Mouse (Mus musculus) hindbrain, embryonic 15.5 days (tissue): ENCODE measurements around the gene Mrnip. TPM values are rescaled to one million over a fixed set of nuclear protein-coding genes. Genes with fewer than 3 reads are reported as not detected.

Experiments
- ATAC-seq: fragments of 200-750 bp; cut with Nextera tagmentation; 2 replicates; pipeline ENCODE4 v1.8.0; 2017; ENCODE audit warnings: low read depth, moderate number of reproducible peaks, moderate TSS enrichment; ENCODE audit not compliant: low FRiP score
- H3K27ac ChIP-seq: fragments of 300-500 bp; sonication (generic); replicated peaks from 2 replicates; pipeline ENCODE4 v1.5.1; 2015; ENCODE audit warnings: mild to moderate bottlenecking, inconsistent platforms
- H3K27me3 ChIP-seq: fragments of 300-500 bp; sonication (generic); 2 replicates; pipeline ENCODE4 v1.6.1; 2015; ENCODE audit warnings: control low read depth, inconsistent platforms
- H3K36me3 ChIP-seq: fragments of 300-500 bp; sonication (generic); 2 replicates; pipeline ENCODE4 v1.6.1; 2015; ENCODE audit warnings: control low read depth, inconsistent platforms
- H3K4me1 ChIP-seq: fragments of 300-500 bp; sonication (generic); replicated peaks from 2 replicates; pipeline ENCODE4 v1.6.1; 2015; ENCODE audit warnings: control low read depth, inconsistent platforms
- H3K4me2 ChIP-seq: fragments of 300-500 bp; sonication (generic); 2 replicates; pipeline ENCODE4 v1.6.1; 2015; ENCODE audit warnings: moderate library complexity, mild to moderate bottlenecking, inconsistent platforms
- H3K4me3 ChIP-seq: fragments of 300-500 bp; sonication (generic); 2 replicates; pipeline ENCODE4 v1.5.1; 2015; ENCODE audit warnings: mild to moderate bottlenecking, inconsistent platforms
- H3K9ac ChIP-seq: fragments of 300-500 bp; sonication (generic); 2 replicates; pipeline ENCODE4 v1.6.1; 2015; ENCODE audit warnings: inconsistent platforms
- H3K9me3 ChIP-seq: fragments of 300-500 bp; sonication (generic); 2 replicates; pipeline ENCODE4 v1.6.1; 2016; ENCODE audit warnings: control low read depth, inconsistent platforms
- WGBS: fragments of 180-500 bp; shearing (Covaris S2); methylation state at CpG from one replicate; pipeline ENCODE4 v1.1.7; 2015; 5-methylcytosine and 5-hydroxymethylcytosine counted together
- polyA plus RNA-seq: library from polyadenylated mRNA; unstranded; fragments of >200 nt; fragmentation: Nextera tagmentation; extraction: Ambion mirVana; gene quantifications from 2 replicates; pipeline ENCODE4 v1.2.1, GENCODE M21; 2015

Gene Mrnip
- polyA plus RNA-seq, 1 experiment from 2014 or later, result 34.6 TPM

- H3K9ac ChIP-seq, result peak within 1 kb of the TSS; percentile 98
- H3K27ac ChIP-seq, result peak within 1 kb of the TSS; percentile 97
- H3K4me1 ChIP-seq, result peaks cover 39% of the 10 kb centered on the region
- 1% methylated on average over 48 of the region's 48 CpGs for WGBS
- peak within 1 kb of the TSS; percentile 97 for H3K4me3 ChIP-seq
- no peaks in the 10 kb centered on the region for H3K27me3 ChIP-seq
- peak within 1 kb of the TSS; percentile 58 for H3K4me2 ChIP-seq
- H3K36me3 ChIP-seq, result peaks cover 21% of the 10 kb centered on the region
- peak; percentile 83 for ATAC-seq
- no peaks in the 10 kb centered on the region for H3K9me3 ChIP-seq
These were observed 36.4 kb downstream of the Mrnip start, which contains the start of the genes Sqstm1 and Mgat4b for GRCm38 (mm10) chr11:50210505-50211151. Gene Sqstm1 (minus strand): TSS chr11:50210827. Gene Mgat4b (plus strand): TSS chr11:50210890.

GRCm38 (mm10) chr11:50211322-50212059 lies 37.2 kb downstream of the Mrnip start:
- H3K27me3 ChIP-seq, result no peaks in the 10 kb centered on the region
- peak overlapping the region; percentile 58 for H3K4me2 ChIP-seq
- H3K9ac ChIP-seq, result no peak overlapping the region
- H3K27ac ChIP-seq, result peak overlapping the region; percentile 97
- H3K36me3 ChIP-seq, result peaks cover 12% of the 10 kb centered on the region
- 94% methylated on average over 3 of the region's 3 CpGs for WGBS
- no peak for ATAC-seq
- no peaks in the 10 kb centered on the region for H3K9me3 ChIP-seq
- H3K4me3 ChIP-seq, result peak overlapping the region; percentile 97
- peaks cover 45% of the 10 kb centered on the region for H3K4me1 ChIP-seq

- Histone ChIP-seq H3K4me3 (no peak overlapping the region), H3K27me3 (no peaks in the 10 kb centered on the region), H3K4me2 (no peak overlapping the region), H3K36me3 (peaks cover 5% of the 10 kb centered on the region), H3K9me3 (no peaks in the 10 kb centered on the region), H3K4me1 (peaks cover 45% of the 10 kb centered on the region), H3K27ac (no peak overlapping the region), H3K9ac (no peak overlapping the region)
- WGBS, result 82% methylated on average over 3 of the region's 3 CpGs
- ATAC-seq, result no peak
These were observed 38.0 kb downstream of the Mrnip start for GRCm38 (mm10) chr11:50212060-50212739.

- H3K36me3 ChIP-seq, result no peaks in the 10 kb centered on the region
- 71% methylated on average over 11 of the region's 11 CpGs for WGBS
- H3K4me2 ChIP-seq, result no peak overlapping the region
- H3K27ac ChIP-seq, result no peak overlapping the region
- H3K4me3 ChIP-seq, result no peak overlapping the region
- H3K27me3 ChIP-seq, result no peaks in the 10 kb centered on the region
- ATAC-seq, result no peak
- H3K4me1 ChIP-seq, result peaks cover 46% of the 10 kb centered on the region
- no peak overlapping the region for H3K9ac ChIP-seq
- H3K9me3 ChIP-seq, result no peaks in the 10 kb centered on the region
These were observed 38.9 kb downstream of the Mrnip start for GRCm38 (mm10) chr11:50212848-50213758.

- no peaks in the 10 kb centered on the region for H3K27me3 ChIP-seq
These were observed 40.4 kb downstream of the Mrnip start for GRCm38 (mm10) chr11:50214631-50215030.

GRCm38 (mm10) chr11:50215633-50216032 lies 41.4 kb downstream of the Mrnip start:
- no peaks in the 10 kb centered on the region for H3K9me3 ChIP-seq
- H3K36me3 ChIP-seq, result no peaks in the 10 kb centered on the region
- peaks cover 35% of the 10 kb centered on the region; the same call in 1 of the 2 replicates for H3K4me1 ChIP-seq
- no peak overlapping the region for H3K4me3 ChIP-seq
- 31% methylated on average over 9 of the region's 9 CpGs for WGBS
- H3K27me3 ChIP-seq, result no peaks in the 10 kb centered on the region
- H3K27ac ChIP-seq, result peak overlapping the region; percentile 36; the same call in 1 of the 2 replicates
- H3K9ac ChIP-seq, result no peak overlapping the region
- H3K4me2 ChIP-seq, result peak overlapping the region; percentile 26; the same call in 1 of the 2 replicates
- ATAC-seq, result no peak

More at GRCm38 (mm10) chr11:50214631-50215030, 40.4 kb downstream of the Mrnip start:
- no peaks in the 10 kb centered on the region for H3K9me3 ChIP-seq
- H3K27ac ChIP-seq, result no peak overlapping the region
- H3K4me1 ChIP-seq, result peaks cover 35% of the 10 kb centered on the region; the same call in 1 of the 2 replicates
- H3K36me3 ChIP-seq, result no peaks in the 10 kb centered on the region
- ATAC-seq, result no peak
- WGBS, result 92% methylated on average over 6 of the region's 6 CpGs
- no peak overlapping the region for H3K9ac ChIP-seq
- H3K4me3 ChIP-seq, result no peak overlapping the region
- no peak overlapping the region for H3K4me2 ChIP-seq

- ATAC-seq, result no peak
- Histone ChIP-seq H3K36me3 (no peaks in the 10 kb centered on the region), H3K27ac (no peak overlapping the region), H3K9me3 (no peaks in the 10 kb centered on the region), H3K4me3 (no peak overlapping the region), H3K9ac (no peak overlapping the region), H3K4me2 (no peak overlapping the region), H3K27me3 (no peaks in the 10 kb centered on the region), H3K4me1 (peaks cover 26% of the 10 kb centered on the region; the same call in 1 of the 2 replicates)
- WGBS, result 84% methylated on average over 4 of the region's 4 CpGs
These were observed 42.6 kb downstream of the Mrnip start for GRCm38 (mm10) chr11:50216724-50217366.

- peaks cover 29% of the 10 kb centered on the region for H3K4me1 ChIP-seq
- H3K9ac ChIP-seq, result no peak overlapping the region
- no peak overlapping the region for H3K4me3 ChIP-seq
- no peaks in the 10 kb centered on the region for H3K36me3 ChIP-seq
- 60% methylated on average over 4 of the region's 4 CpGs for WGBS
- H3K9me3 ChIP-seq, result no peaks in the 10 kb centered on the region
- ATAC-seq, result no peak
- H3K27me3 ChIP-seq, result no peaks in the 10 kb centered on the region
- H3K4me2 ChIP-seq, result no peak overlapping the region
- H3K27ac ChIP-seq, result no peak overlapping the region
These were observed 43.6 kb downstream of the Mrnip start for GRCm38 (mm10) chr11:50217811-50218210.

- H3K27ac ChIP-seq, result no peak overlapping the region
- 53% methylated on average over 2 of the region's 2 CpGs for WGBS
- no peaks in the 10 kb centered on the region for H3K9me3 ChIP-seq
- no peak overlapping the region for H3K9ac ChIP-seq
- no peak for ATAC-seq
- no peaks in the 10 kb centered on the region for H3K27me3 ChIP-seq
- H3K4me1 ChIP-seq, result peaks cover 38% of the 10 kb centered on the region
- H3K4me3 ChIP-seq, result no peak overlapping the region
- H3K36me3 ChIP-seq, result no peaks in the 10 kb centered on the region
- no peak overlapping the region for H3K4me2 ChIP-seq
These were observed 45.6 kb downstream of the Mrnip start for GRCm38 (mm10) chr11:50219833-50220232.

GRCm38 (mm10) chr11:50222559-50223276 lies 48.5 kb downstream of the Mrnip start:
- H3K27ac ChIP-seq, result 0 out of 2 replicates have a peak overlapping the region, but pooled peaks have one; percentile 22
- H3K4me3 ChIP-seq, result peak overlapping the region; percentile 9; the same call in 1 of the 2 replicates
- H3K27me3 ChIP-seq, result no peaks in the 10 kb centered on the region
- 47% methylated on average over 7 of the region's 7 CpGs for WGBS
- peak overlapping the region; percentile 95 for H3K4me2 ChIP-seq
- no peak overlapping the region for H3K9ac ChIP-seq
- peaks cover 48% of the 10 kb centered on the region for H3K4me1 ChIP-seq
- H3K9me3 ChIP-seq, result no peaks in the 10 kb centered on the region
- ATAC-seq, result no peak
- H3K36me3 ChIP-seq, result 0 out of 2 replicates have a peak, but pooled peaks cover under 1% of the 10 kb centered on the region
